Mouse (Mus musculus): Measurements from ENCODE around the gene Bcl7a.

GRCm38 (mm10) chr5:123310221-123310620, 33.4 kb upstream of the Bcl7a start:
- TF ChIP-seq CTCF (IDR thresholded peaks at IDR 0.05; ENCODE audit: low read depth) (no peak), EP300 (optimal IDR thresholded peaks at IDR 0.05) (no peak)
